Mouse (Mus musculus): Measurements from ENCODE around the gene Gm48551. TPM values are rescaled to one million over a fixed set of nuclear protein-coding genes. Genes with fewer than 3 reads are reported as not detected.

Gm48551 gene
- total RNA-seq (2017) = 6.9 TPM in 1 of 2 replicates, not detected in the other

DNA sequence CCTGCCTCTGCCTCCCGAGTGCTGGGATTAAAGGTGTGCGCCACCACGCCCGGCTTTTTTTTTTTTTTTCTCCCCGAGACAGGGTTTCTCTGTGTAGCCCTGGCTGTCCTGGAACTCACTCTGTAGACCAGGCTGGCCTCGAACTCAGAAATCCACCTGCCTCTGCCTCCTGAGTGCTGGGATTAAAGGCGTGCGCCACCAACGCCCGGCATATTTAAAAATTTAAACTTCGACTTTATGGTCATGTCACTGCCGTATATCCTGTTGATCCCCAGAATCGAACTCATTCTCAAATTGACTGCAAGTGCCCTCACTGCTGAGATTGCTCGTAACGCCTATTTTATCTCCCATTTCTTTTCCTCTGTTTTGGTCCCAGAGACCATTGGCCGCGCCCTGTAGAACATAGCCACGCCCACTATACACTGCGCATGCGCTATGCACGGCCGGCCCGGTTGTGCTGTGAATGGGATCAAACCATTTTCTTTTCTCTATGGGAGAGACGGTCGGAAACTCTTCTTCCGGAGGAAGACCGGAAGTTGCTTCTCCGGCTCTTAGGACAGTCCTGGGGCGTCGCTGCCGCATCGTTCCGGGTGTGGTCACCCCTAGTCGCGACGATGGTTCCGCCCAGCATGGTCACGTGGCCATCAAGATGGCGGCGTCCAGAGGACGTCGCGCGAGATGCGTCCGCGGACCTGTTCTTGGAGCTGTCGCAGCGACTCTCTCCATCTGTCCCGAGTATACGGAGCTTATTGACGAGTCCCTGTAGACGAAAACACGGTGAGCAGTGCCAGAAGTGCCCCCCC lies at the start of gene Gm48551, which contains the start of gene Dohh:
Gene Gm48551 (plus strand): TSS at position 665 of the 803 bp plus-strand sequence.
Gene Dohh (plus strand): TSS at position 627 of the 803 bp plus-strand sequence.
- ATAC-seq (replicated peaks in 1 of 2; ENCODE audit: insufficient read depth in 1 of 2, low FRiP score in 2 of 2, low TSS enrichment in 1 of 2, low read depth in 1 of 2, poor library complexity in 2 of 2, severe bottlenecking in 2 of 2) = peak; percentile 74 to 76

DNA sequence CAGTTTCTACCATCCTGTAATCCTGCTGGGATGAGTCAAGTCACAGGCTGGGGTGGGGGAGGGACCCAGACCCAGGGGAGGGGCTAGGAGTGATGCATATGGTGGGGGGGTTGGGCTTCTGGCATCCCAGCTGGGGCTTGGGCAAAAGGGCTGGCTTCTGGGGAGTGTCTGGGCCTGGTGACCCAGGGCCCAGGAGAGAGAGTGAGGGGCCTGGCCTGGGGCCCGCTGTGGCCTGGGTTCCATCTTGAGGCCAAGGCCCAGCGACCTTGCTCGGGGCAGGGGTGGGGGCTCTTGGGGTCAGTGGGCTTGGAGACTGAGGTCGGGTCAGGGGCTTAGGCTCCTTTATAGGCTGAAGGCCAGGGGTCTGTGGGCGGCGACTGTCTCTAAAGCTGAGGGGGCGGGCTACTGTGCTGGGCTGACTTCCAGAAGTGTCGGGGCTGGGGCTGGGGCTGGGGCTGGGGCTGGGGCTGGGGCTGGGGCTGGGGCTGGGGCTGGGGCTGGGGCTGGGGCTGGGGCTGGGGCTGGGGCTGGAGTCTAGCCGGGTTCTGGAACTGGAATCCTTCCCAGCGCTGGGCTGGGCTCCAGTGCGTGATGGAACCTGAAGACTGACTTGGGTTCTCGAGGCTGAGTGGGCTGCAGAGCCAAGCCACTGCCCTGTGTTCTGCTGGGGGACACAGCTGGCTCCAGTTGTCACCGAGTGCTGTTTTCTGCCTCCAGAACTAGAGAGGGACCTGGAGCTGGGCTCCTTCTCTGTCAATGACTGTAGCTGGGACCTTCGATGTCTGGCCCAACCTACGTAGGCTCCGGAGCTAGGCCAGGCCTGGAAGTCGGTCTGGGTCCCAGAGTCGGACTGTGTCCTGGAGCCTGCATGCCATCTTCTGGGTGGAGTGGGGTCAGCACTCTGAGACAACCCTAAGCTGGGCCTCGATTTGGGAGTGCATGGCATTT lies 48.6 kb upstream of the Gm48551 start:
- no peak for ATAC-seq (replicated peaks in 1 of 2; ENCODE audit: insufficient read depth in 1 of 2, low FRiP score in 2 of 2, low TSS enrichment in 1 of 2, low read depth in 1 of 2, poor library complexity in 2 of 2, severe bottlenecking in 2 of 2)

DNA sequence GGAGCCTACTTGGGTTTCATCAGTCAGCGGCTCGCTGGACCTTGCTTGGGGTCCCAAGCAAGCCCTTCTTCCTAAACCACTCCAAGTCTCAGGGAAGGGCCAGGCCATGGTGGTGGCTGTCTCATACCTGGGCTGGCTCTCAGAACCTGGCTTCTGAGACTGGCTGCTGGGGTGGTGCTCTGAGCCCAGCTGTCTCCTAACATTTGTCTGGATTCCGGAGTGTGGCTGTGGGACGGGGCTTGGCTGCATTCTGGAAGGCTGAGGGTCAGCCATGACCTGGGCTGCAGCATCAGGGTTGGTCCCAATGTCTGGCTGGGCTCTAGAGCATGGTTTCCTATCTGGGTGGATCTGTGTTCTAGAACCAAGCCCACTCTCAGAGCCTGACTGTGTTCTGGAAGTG lies 47.7 kb upstream of the Gm48551 start:
- no peak for ATAC-seq (replicated peaks in 1 of 2; ENCODE audit: insufficient read depth in 1 of 2, low FRiP score in 2 of 2, low TSS enrichment in 1 of 2, low read depth in 1 of 2, poor library complexity in 2 of 2, severe bottlenecking in 2 of 2)

DNA sequence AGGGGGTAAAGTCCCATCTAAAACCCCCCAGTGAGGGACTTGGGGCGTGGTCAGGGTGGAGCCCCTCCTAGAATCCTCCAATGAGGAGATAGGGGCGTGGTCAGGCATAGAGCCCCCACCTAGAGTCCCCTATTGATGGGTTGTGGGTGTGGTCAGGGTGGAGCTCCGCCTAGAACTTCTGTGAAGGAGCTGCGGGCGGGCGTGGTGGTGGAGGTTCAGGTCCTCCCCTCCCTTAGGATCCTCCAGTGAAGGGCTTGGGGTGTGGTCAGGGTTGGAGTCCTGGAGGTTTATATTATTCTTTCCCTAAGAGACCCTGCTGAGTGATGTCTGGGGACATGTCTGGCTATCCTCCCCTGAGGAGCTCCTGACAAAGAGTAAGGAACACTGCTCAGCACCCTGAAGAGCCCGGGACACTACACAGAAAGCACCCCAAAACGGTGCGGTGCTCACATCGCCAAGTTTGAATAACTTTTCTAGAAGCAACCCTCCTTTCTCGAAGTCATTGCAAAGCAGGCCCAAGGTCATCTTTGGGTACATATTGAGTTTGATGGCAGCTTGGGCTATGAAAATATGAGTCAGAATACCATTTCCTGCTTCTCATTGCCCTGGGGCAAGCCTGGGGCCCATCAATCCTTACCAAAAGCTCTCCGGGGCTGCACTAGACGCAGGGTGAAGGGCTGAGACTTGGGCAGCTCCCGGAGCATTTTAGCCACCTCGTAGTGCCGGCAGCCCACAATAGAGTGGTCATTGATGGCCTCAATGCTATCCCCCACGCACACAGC lies 43.5 kb upstream of the Gm48551 start:
- no peak for ATAC-seq (replicated peaks in 1 of 2; ENCODE audit: insufficient read depth in 1 of 2, low FRiP score in 2 of 2, low TSS enrichment in 1 of 2, low read depth in 1 of 2, poor library complexity in 2 of 2, severe bottlenecking in 2 of 2)

DNA sequence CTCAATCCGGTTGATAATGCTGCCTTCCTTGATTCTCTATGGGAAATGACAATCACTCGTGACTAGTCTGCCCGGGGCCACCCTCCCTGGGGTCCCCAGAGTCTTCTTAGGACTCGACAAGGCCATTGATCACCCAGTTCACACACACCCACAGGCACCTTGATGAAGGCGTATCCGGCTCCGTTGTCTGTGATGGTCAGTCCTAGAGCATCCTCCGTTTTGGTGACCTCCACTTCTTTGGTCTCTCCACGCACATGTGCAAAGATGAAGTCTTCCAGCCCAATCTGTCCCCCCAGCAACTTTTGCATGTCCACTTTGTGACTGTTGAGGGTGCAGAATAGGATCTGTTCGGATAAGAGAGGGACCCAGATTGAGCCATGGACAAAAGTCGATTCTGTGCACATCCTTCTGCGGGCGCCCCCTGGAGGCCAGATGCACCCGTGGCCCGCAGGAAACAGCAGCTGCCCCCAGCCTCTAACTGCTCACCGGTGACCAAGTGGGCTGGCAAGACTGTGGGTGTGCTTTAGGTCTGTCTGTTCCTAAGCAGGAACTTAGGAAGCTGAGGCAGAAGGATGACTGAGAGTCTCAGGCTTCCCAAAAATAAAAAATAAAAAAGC lies 42.8 kb upstream of the Gm48551 start:
- peak; percentile 54 to 56; a peak in 3 of 4 replicates for ATAC-seq (replicated peaks in 1 of 2; ENCODE audit: insufficient read depth in 1 of 2, low FRiP score in 2 of 2, low TSS enrichment in 1 of 2, low read depth in 1 of 2, poor library complexity in 2 of 2, severe bottlenecking in 2 of 2)

DNA sequence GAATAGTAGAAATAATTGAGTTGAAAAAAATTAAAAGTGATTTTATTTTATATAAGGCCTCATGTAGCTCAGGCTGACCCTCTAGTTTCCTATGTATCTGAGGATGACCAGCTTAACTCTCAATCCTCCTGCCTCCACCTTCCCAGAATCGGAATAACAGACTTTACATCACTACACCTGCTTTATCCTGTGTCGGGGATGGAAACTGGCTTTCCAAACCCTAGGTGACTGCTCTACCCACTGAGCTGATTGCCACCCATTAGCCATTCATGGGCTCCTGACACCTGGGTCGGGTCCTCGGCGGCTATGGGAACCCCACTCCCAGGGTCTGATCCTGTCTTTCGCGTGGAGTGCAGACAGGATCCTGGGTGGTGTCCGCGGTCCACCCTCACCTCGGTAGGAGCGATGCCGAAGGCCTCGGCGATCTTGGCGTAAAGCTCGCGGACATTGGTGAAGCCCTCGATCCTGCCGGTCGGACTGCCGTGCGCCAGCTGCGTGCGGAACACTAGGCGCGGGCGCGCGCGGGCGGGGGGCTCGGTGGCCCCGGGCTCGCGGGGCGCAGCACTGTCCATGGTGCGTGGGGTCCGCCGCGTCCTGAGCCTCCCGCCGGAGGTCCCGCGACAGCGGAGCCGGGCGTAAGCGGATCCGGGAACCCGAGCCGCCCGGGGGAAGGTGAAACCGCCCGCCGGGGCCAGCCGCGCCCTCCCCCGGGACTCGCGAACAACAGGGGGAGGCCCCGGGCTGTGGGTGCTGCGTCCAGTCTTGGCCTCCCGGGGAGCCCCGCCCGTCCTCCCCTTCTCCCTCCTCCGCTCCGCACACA lies 41.4 kb upstream of the Gm48551 start, which contains the start of gene Gipc3:
Gene Gipc3 (minus strand): TSS at position 581 of the 820 bp plus-strand sequence.
- ATAC-seq (replicated peaks in 1 of 2; ENCODE audit: insufficient read depth in 1 of 2, low FRiP score in 2 of 2, low TSS enrichment in 1 of 2, low read depth in 1 of 2, poor library complexity in 2 of 2, severe bottlenecking in 2 of 2) = no peak

DNA sequence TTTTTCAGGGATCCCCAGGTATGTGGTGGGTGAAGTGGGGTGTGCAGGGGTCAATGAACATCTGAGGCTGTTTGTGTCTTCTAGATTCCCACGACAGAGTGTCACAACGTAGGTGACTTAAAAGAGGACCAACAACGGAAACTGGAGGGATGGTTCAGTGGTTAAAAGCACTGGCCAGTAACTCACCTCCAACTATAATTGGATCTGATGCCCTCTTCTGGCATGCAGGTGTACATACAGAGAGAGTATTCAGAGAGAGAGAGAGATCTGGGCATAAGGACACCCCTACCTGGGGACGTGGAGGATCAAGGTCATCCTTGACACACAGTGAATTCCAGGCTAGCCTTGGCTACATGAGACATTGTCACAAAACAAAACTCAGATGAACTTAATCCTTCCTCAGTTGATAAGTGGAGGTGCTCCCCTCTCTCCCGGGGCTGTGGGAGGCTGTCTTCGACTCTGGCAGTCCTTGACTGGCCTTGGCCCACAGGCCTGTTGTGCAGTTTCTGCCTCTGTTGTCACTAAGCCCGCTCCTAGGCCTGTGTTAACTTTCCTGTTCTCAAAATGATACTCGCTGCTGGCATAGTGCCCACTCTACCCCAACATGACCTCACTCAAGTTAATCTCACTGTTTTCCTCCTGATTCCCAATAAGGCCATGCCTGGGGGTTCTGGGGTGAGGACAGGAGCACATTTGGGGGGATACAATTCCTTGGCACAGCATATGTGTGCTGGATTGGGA lies 39.7 kb upstream of the Gm48551 start:
- ATAC-seq (replicated peaks in 1 of 2; ENCODE audit: insufficient read depth in 1 of 2, low FRiP score in 2 of 2, low TSS enrichment in 1 of 2, low read depth in 1 of 2, poor library complexity in 2 of 2, severe bottlenecking in 2 of 2) = no peak

DNA sequence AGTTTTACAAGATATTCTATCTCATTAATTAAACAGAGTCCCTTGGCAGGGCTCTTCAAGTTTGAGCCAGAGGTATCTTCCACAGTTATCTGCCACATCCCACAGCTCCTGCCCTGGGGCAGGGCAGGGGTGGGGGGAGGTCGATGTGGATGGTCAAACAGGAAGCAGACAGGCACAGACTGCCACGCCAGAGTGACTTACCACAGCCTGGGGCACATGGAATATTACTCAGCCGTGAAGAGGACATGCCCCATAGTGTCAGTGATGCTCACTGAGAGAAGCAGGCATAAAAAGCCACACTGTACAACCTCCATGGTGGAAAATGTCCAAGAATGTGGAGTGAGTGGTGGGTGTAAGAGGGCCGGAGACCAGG lies 39.1 kb upstream of the Gm48551 start:
- ATAC-seq (replicated peaks in 1 of 2; ENCODE audit: insufficient read depth in 1 of 2, low FRiP score in 2 of 2, low TSS enrichment in 1 of 2, low read depth in 1 of 2, poor library complexity in 2 of 2, severe bottlenecking in 2 of 2) = no peak

DNA sequence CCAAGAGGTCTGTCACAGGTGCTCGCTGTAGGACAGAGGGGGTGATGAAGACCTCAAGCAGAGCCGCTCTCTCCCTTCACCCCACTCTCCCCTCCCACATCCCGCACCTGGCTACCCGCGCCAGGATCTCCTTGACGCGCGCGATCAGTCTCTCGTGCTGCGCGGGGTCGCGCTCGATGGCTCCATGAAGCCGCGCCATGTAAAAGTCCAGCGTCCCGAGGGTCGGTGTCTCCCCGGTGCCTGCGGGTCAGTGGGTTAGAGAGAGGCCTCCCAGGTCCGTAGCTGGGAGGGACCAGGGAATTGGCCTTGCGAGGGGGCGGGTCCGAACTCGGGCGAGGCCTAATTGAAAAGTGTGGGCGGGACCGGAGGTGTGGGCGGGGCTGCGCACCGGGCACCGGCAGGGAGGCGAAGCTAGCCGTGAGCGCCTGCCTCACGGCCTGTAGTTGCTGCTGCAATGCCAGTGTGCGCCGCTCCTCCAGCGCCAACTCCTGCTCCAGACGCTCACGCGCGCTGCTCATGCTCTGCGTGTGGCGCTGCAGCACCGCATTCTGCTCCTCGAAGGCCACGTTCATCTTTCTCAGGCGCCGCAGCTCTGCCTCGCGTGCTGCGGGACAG lies 37.7 kb upstream of the Gm48551 start:
- ATAC-seq (replicated peaks in 1 of 2; ENCODE audit: insufficient read depth in 1 of 2, low FRiP score in 2 of 2, low TSS enrichment in 1 of 2, low read depth in 1 of 2, poor library complexity in 2 of 2, severe bottlenecking in 2 of 2) = peak; percentile 51 to 58

DNA sequence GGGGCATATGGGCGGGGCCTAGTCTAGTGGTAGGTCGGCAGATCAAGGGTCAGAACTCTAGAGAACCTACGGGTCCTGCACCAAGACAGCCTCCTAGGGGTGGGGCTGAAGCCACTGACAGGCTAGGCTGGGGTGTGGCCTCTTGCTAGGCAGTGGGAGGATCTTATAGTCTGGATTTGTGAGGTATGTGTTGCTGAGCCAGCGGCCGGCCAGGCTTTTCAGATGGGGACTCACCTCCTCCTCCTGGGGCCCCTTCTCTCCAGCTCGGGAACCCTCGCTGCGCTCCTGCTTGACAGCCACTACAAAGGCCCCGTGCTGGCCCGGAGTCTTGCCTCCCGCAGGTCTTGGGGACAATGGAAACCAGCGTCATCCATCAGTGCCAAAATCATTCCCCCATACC lies 35.1 kb upstream of the Gm48551 start:
- peak; percentile 15 to 24; a peak in 1 of 4 replicates for ATAC-seq (replicated peaks in 1 of 2; ENCODE audit: insufficient read depth in 1 of 2, low FRiP score in 2 of 2, low TSS enrichment in 1 of 2, low read depth in 1 of 2, poor library complexity in 2 of 2, severe bottlenecking in 2 of 2)

DNA sequence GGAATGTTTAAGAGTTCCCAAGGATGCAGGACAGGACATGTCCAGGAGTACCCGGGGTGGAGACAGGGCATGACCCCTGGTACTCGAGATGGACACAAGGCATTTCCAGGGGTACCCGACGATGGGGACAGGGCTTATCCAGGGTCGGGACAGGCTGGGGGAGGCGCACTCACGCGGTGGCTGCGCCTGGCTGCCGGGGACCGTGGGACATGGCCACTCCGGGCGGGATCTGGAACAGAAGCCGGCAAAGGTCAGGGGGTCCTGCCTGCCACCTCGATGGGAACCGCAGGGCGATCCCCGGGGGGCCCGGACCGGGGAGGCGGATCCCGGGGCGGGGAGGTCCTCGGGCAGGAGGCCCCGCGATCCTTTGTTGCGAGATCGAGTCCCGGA lies 34.3 kb upstream of the Gm48551 start:
- ATAC-seq (replicated peaks in 1 of 2; ENCODE audit: insufficient read depth in 1 of 2, low FRiP score in 2 of 2, low TSS enrichment in 1 of 2, low read depth in 1 of 2, poor library complexity in 2 of 2, severe bottlenecking in 2 of 2) = no peak

DNA sequence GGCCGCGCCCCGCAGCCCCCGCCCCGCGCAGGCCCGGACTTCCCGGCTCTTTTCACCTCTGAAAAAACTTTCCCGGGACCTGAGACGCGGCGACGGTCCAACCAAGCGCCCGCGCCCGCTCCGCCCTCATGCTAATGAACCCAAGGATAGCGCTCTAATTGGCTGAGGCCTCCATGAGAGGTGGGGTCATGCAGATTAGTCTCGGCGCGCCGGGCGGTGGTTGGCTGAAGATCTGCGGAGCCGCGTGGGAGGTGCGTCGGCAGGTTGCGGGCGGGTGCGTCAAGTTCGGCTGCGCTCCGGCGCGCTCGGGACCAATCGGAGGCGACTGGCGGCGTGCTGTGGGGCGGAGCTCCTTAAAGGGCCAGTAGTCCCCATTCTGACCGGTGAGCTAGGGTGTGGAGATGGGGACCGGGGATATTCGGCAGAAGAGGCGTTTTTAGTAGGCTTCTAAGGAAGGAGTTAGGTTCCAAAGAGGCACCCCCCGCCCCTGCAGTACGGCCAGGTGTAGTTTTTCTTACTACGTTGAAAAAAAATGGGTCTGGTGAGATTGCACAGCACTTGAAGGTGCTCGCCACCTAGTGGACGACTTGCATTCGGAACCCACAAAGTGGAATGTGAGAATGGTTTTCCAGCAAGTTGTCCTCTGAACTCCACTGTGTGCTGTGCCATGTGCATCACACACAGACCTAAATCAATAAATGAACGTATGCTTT lies 33.8 kb upstream of the Gm48551 start, which contains the start of gene Hmg20b:
Gene Hmg20b (minus strand): TSS at position 130 of the 713 bp plus-strand sequence.
- peak; percentile 92 to 94 for ATAC-seq (replicated peaks in 1 of 2; ENCODE audit: insufficient read depth in 1 of 2, low FRiP score in 2 of 2, low TSS enrichment in 1 of 2, low read depth in 1 of 2, poor library complexity in 2 of 2, severe bottlenecking in 2 of 2)

DNA sequence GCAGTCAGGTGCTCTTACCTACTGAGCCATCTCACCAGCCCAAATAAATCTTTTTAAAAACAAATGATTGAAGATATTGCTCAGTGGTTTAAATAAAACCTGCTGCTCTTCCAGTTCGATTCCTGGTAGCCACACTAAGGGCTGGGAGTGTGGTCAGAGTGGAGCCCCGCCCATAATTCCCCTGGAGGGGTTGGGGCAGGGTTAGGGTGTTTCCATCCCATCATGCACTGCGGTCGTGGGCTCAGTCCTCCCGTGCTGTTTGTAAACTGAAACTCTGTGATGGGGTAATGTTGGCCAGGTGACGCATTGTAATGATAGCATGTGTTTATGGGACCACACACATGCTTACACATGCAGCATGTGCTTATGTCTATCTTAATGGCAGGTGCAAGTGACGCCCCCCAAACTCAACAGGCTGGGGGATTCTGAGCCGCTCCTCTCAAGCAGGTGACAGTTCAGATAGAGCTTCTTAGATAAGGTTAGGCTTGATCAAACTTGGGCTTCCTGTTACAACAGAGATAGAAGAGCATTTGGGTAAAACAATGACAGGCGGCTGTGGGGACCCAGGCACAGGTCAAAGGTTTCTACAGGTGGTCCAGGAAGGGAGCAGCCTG lies 32.5 kb upstream of the Gm48551 start:
- no peak for ATAC-seq (replicated peaks in 1 of 2; ENCODE audit: insufficient read depth in 1 of 2, low FRiP score in 2 of 2, low TSS enrichment in 1 of 2, low read depth in 1 of 2, poor library complexity in 2 of 2, severe bottlenecking in 2 of 2)

DNA sequence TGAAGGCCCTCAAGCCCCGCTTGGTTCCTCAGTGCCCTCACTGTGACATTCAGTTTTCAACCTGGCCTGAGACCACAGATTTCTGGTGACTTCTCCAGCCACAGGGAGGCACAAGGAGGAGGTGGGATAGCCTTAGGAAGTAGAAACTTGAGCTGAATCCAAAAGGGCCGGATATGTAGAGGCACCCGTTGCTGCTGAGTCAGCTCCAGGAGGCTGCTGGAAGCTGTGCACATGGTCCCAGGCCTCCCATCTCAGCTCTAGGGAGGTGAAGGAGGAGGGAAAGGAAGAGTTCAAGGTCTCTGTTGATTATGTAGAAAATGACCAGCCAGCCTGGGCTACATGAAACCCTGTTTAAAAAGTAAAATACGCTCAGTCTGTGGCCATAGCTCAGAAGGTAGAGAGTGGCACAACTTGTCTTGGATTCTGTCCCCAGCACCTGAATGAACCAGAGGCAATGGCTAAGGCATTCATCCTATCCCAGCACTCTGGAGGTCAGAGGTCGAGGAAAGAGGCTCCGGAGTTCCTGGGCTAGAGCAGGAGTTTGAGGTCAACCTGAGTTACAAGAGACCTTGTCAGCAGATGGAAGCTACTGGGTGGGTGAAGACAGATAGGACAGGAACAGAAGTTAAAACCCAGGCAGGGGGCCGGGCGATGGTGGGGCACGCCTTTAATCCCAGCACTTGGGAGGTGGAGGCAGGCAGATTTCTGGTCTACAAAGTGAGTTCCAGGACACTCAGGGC lies 29.4 kb upstream of the Gm48551 start:
- no peak for ATAC-seq (replicated peaks in 1 of 2; ENCODE audit: insufficient read depth in 1 of 2, low FRiP score in 2 of 2, low TSS enrichment in 1 of 2, low read depth in 1 of 2, poor library complexity in 2 of 2, severe bottlenecking in 2 of 2)

Data from hematopoietic stem cell, adult 5-6 weeks (primary cell).